Comparison of ENCODE assay signal across 8 mouse cellular contexts in the genomic region with DNA sequence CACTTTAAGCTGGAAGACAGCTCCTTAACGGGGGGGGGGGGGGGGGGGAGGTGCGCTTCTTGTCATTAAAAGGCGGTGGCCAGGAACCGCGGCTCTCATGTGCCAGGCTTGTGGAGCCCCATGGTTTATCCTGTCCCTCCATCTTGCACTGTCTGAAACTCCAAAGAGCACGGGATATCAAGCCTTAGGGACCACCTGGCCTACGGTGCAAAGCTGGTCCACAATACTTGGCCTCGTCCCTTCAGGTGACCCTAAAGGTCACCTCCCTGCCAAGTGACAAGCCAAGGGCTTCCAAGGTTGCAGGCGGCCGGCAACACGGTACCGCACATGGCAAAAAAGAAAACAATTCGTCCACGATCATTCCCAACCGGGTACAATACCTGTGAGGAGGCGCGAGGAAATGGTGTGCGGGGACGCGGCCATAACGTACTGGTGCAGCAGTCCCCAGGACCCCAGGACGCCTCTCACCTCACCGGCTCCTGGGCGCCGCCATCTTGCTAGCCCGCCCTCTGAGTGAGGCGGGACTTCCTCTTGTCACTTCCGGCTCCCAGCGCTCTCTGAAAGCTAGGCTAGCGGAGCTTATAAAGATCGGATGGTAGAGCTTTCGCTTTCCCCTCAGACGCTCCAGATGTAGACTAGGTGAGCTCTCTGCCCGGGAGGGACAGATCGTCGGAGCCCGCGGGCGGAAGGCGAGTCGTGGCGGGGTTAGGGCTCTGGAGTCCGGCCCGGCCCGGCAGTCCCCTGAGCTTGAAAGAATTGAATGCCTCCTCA. TPM values are rescaled to one million over a fixed set of nuclear protein-coding genes. Genes with fewer than 3 reads are reported as not detected.
DNase-seq lines count a peak whose midpoint lies in the region; ATAC-seq lines count a peak whose summit lies in the region.

TSS of gene Cox10 (minus strand) at position 513 of the 771 bp plus-strand sequence.

- peak within 1 kb of the TSS; percentile 81 for H3K4me3 ChIP-seq in hindbrain, embryonic 13.5 days

- no peaks in the 10 kb centered on the region for H3K27me3 ChIP-seq in hindbrain, embryonic 13.5 days

- H3K4me1 ChIP-seq in hindbrain, embryonic 13.5 days (replicated peaks) = peaks cover 16% of the 10 kb centered on the region

- peak within 1 kb of the TSS; percentile 70 for H3K4me2 ChIP-seq in hindbrain, embryonic 13.5 days

- ATAC-seq in hindbrain, embryonic 13.5 days (ENCODE audit: low FRiP score) = peak; percentile 96

- peak within 1 kb of the TSS; percentile 79 for H3K9ac ChIP-seq in hindbrain, embryonic 13.5 days

- under 1% methylated on average over 45 of the region's 45 CpGs for WGBS in hindbrain, embryonic 13.5 days

- H3K36me3 ChIP-seq in hindbrain, embryonic 13.5 days = peaks cover 7% of the 10 kb centered on the region; the same call in 1 of the 2 replicates

- no peaks in the 10 kb centered on the region for H3K9me3 ChIP-seq in hindbrain, embryonic 13.5 days

- peak within 1 kb of the TSS; percentile 89 for H3K27ac ChIP-seq in hindbrain, embryonic 13.5 days

- DNase-seq in NIH3T3 (ENCODE audit: low read depth) = peak; percentile 91
- DNase-seq in cerebellum, postnatal 10 days = peak; percentile 92 to 93
- DNase-seq in frontal cortex, postnatal 14 days (ENCODE audit: low spot score in 2 of 2) = peak; percentile 68 to 78
- DNase-seq in layer of hippocampus, postnatal 25 days (ENCODE audit: extremely low spot score in 1 of 2, low spot score in 1 of 2) = peak; percentile 77 to 84
- DNase-seq in lung, postnatal 25 days (ENCODE audit: low spot score) = peak; percentile 91
- DNase-seq in retina, embryonic 14.5 days (ENCODE audit: low spot score) = peak; percentile 93
- peak; percentile 92 for DNase-seq in thymus, postnatal 4 days

RNA-seq across cellular contexts. Expression of gene Cox10, which starts in this region (rescaled TPM):
- polyA plus RNA-seq in hindbrain, embryonic 13.5 days (2015; fragmentation: Nextera tagmentation; extraction: Ambion mirVana) = 22.6 and 23.9 TPM in 2 replicates
- total RNA-seq in layer of hippocampus, postnatal 25 days (2021) = 10 to 100 TPM; 22.2 to 23.1 TPM

Comparison
In these comparisons a context has a peak if more than half of its experiments do, and no peak if none do; other contexts are left out.
1. Peak in every context shown above with its lines: DNase-seq, ATAC-seq, H3K4me3 ChIP-seq and H3K27ac ChIP-seq.